Mouse (Mus musculus): Measurements from ENCODE around the gene Bpifa5. TPM values are rescaled to one million over a fixed set of nuclear protein-coding genes. Genes with fewer than 3 reads are reported as not detected.

Bpifa5 gene
- polyA plus RNA-seq, 1 experiment from 2014 or later, result not detected

DNA sequence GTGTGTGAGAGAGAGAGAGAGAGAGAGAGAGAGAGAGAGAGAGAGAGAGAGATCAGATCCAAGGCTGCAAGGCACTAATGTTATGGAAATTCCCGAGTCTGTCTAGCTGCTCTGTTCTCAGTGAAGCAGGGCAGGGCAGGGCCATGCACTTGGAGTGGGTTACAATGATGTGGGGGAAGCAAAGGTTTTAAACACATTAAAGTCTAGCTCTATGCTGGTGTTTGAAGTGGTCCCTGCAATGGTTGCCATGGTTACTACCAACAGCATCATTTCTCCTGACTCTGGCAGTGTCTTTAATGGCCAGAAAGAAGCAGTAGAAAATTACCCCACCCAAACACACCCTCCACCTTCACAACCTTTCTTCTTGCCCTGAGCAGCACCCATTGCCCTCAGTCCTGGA, 48.7 kb downstream of the Bpifa5 start:
- Histone ChIP-seq H3K4me1 (replicated peaks) (no peaks in the 10 kb centered on the region), H3K9ac (no peak overlapping the region), H3K27me3 (no peaks in the 10 kb centered on the region), H3K4me3 (no peak overlapping the region), H3K9me3 (no peaks in the 10 kb centered on the region), H3K4me2 (no peak overlapping the region), H3K27ac (replicated peaks) (no peak overlapping the region), H3K36me3 (no peaks in the 10 kb centered on the region)
- no peak for ATAC-seq (ENCODE audit: low read depth)
- 46% methylated on average over 1 of the region's 1 CpGs for WGBS

- Histone ChIP-seq H3K36me3 (no peaks in the 10 kb centered on the region), H3K4me2 (no peak overlapping the region), H3K4me3 (no peak overlapping the region), H3K27ac (replicated peaks) (no peak overlapping the region), H3K9ac (no peak overlapping the region), H3K4me1 (replicated peaks) (no peaks in the 10 kb centered on the region), H3K9me3 (no peaks in the 10 kb centered on the region), H3K27me3 (no peaks in the 10 kb centered on the region)
- no peak for ATAC-seq (ENCODE audit: low read depth)
- 83% methylated on average over 4 of the region's 4 CpGs for WGBS
These were observed 49.5 kb downstream of the Bpifa5 start for GRCm38 (mm10) chr2:154211881-154212280.

GRCm38 (mm10) chr2:154215191-154215590, 52.8 kb downstream of the Bpifa5 start:
- Histone ChIP-seq H3K4me2 (no peak overlapping the region), H3K9ac (no peak overlapping the region), H3K27me3 (no peaks in the 10 kb centered on the region), H3K4me1 (replicated peaks) (no peaks in the 10 kb centered on the region), H3K36me3 (no peaks in the 10 kb centered on the region), H3K27ac (replicated peaks) (no peak overlapping the region), H3K4me3 (no peak overlapping the region), H3K9me3 (no peaks in the 10 kb centered on the region)
- no peak for ATAC-seq (ENCODE audit: low read depth)
- WGBS, result 20% methylated on average over 5 of the region's 5 CpGs

Other genes starting within 250 kb of the Bpifa5 start
- gene Bpifb3, start 244.4 kb upstream of the Bpifa5 start, polyA plus RNA-seq (2015; fragmentation: Nextera tagmentation; extraction: Ambion mirVana), result not detected in 2 replicates
- gene Bpifb4, start 224.4 kb upstream of the Bpifa5 start, polyA plus RNA-seq (2015; fragmentation: Nextera tagmentation; extraction: Ambion mirVana), result not detected in 2 replicates
- gene Bpifa6, start 187.7 kb upstream of the Bpifa5 start, polyA plus RNA-seq (2015; fragmentation: Nextera tagmentation; extraction: Ambion mirVana), result not detected in 2 replicates
- not detected in 2 replicates for gene Bpifa2, start 154.3 kb upstream of the Bpifa5 start, polyA plus RNA-seq (2015; fragmentation: Nextera tagmentation; extraction: Ambion mirVana)
- not detected in 2 replicates for gene Bpifa3, start 32.3 kb upstream of the Bpifa5 start, polyA plus RNA-seq (2015; fragmentation: Nextera tagmentation; extraction: Ambion mirVana)
- gene Bpifa1, start 19.7 kb upstream of the Bpifa5 start, polyA plus RNA-seq (2015; fragmentation: Nextera tagmentation; extraction: Ambion mirVana), result not detected in 2 replicates
- not detected in 2 replicates for gene Bpifb1, start 28.2 kb downstream of the Bpifa5 start, polyA plus RNA-seq (2015; fragmentation: Nextera tagmentation; extraction: Ambion mirVana)
- gene Bpifb5, start 61.1 kb downstream of the Bpifa5 start, polyA plus RNA-seq (2015; fragmentation: Nextera tagmentation; extraction: Ambion mirVana), result not detected in 2 replicates
- gene Bpifb9a, start 95.2 kb downstream of the Bpifa5 start, polyA plus RNA-seq (2015; fragmentation: Nextera tagmentation; extraction: Ambion mirVana), result not detected in 2 replicates
- not detected in 2 replicates for gene Bpifb9b, start 144.6 kb downstream of the Bpifa5 start, polyA plus RNA-seq (2015; fragmentation: Nextera tagmentation; extraction: Ambion mirVana)
- gene Cdk5rap1, start 210.4 kb downstream of the Bpifa5 start, polyA plus RNA-seq (2015; fragmentation: Nextera tagmentation; extraction: Ambion mirVana), result 15.2 and 15.7 TPM in 2 replicates
- gene Snta1, start 245.5 kb downstream of the Bpifa5 start, polyA plus RNA-seq (2015; fragmentation: Nextera tagmentation; extraction: Ambion mirVana), result 6.6 and 7.7 TPM in 2 replicates

Measured in neural tube, embryonic 13.5 days (tissue).